Comparison of ENCODE assay signal across 11 mouse cellular contexts in the genomic region with DNA sequence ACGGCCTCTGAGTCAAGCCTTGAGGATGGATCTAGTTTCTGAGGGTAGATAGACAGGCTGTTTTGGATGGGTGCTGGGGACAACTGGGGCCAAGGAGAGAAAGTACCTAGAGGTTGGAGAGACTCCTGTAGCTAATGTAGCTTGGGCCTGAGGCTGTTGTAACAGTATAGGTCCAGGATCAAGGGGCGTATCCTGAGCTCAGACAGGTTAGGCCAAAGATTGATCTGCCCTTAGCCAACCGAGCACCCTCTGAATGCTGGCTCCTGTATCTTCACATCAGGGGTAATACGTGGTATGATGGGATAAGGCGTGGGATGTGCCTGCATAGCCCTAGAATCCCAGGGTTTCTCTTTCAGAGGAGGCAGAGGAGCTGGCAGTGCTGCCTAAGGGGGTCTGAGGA.
"Had no signal": no experiment of that assay in that cellular context is flagged by ENCODE, and none has a peak within 500 bp of the region (broad histone marks: within the 10 kb centered on the region; RNA-seq: fewer than 3 reads in every experiment).

No protein-coding gene starts in this region.

- DNase-seq: kidney, adult 9 months; lung, postnatal 14 days; right cerebral cortex, postnatal 14 days; thymus, adult 18-20 months; thymus, postnatal 14 days had no signal

- H3K36me3 ChIP-seq: hindbrain, embryonic 15.5 days; liver, embryonic 12.5 days; midbrain, embryonic 13.5 days had no signal

- H3K27ac ChIP-seq: hindbrain, embryonic 15.5 days; macrophage; midbrain, embryonic 13.5 days had no signal

- H3K4me3 ChIP-seq: hindbrain, embryonic 15.5 days; liver, embryonic 12.5 days; lung, embryonic 15.5 days; megakaryocyte, embryonic 14.5 days; midbrain, embryonic 13.5 days had no signal

- H3K9ac ChIP-seq: hindbrain, embryonic 15.5 days; liver, embryonic 12.5 days; lung, embryonic 15.5 days; midbrain, embryonic 13.5 days had no signal

- H3K27me3 ChIP-seq: hindbrain, embryonic 15.5 days; liver, embryonic 12.5 days; lung, embryonic 15.5 days; midbrain, embryonic 13.5 days had no signal

- H3K9me3 ChIP-seq: hindbrain, embryonic 15.5 days; liver, embryonic 12.5 days; lung, embryonic 15.5 days; megakaryocyte, embryonic 14.5 days; midbrain, embryonic 13.5 days had no signal

- H3K4me2 ChIP-seq: hindbrain, embryonic 15.5 days; liver, embryonic 12.5 days; lung, embryonic 15.5 days; midbrain, embryonic 13.5 days had no signal

- ATAC-seq: liver, embryonic 12.5 days; midbrain, embryonic 13.5 days had no signal
